Mouse (Mus musculus) 3134 (cell line): ENCODE measurements around the gene Utp3.

Experiments
- DNase-seq: peaks from one replicate; pipeline ENCODE4 v3.0.0-alpha.2; 2011; ENCODE audit warnings: low spot score; ENCODE audit not compliant: insufficient read length; ENCODE audit errors: extremely low read depth

The Utp3 gene

GRCm38 (mm10) chr5:88604641-88605358, 50.5 kb downstream of the Utp3 start:
- no peak for DNase-seq
